ENCODE assay signal across 1 mouse cellular context in the genomic region with DNA sequence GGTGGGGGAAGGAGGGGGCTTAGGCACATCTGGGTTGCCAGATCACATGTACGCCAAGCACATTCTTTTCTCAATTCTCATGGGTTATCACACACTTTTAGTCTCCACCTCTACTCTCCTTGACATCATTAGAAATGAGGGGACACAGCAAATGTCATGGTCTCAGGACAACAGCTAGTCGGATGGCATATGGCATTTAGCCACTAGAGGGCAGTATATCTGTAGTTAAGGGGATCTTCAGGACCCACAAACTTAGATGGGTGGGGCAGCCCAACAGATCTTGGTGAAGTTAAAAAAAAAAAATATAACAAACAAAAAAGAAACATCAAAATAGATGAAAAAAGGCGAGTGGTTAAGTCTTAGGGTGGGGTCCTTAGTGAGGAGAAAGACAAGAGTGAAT.
A peak's percentile ranks its signal among the peaks of the same experiment; 100 is the strongest.
TF ChIP-seq lines count a peak whose summit lies in the region.

No protein-coding gene starts in this region.

TF ChIP-seq in CH12.LX, 34 proteins besides CTCF, POLR2A, EP300 and RAD21 (continued from another document):
- no peak for TF ChIP-seq CHD1 (IDR thresholded peaks at IDR 0.05; ENCODE audit: low read depth, low read length)
- 0 out of 2 replicates have a peak, but pooled peaks have one; percentile 16 for TF ChIP-seq JUND (conservative IDR thresholded peaks at IDR 0.05; ENCODE audit: low read depth, low read length)
- no peak for TF ChIP-seq ZMIZ1 (IDR thresholded peaks at IDR 0.05; ENCODE audit: low read depth, low read length)
- TF ChIP-seq TCF12 (IDR thresholded peaks at IDR 0.05; ENCODE audit: low read depth, low read length) = no peak
- TF ChIP-seq HCFC1 (IDR thresholded peaks at IDR 0.05; ENCODE audit: low read depth, low read length) = no peak
- TF ChIP-seq JUN (IDR thresholded peaks at IDR 0.05; ENCODE audit: insufficient read depth, low read depth, low read length) = no peak
- no peak for TF ChIP-seq BHLHE40 (IDR thresholded peaks at IDR 0.05; ENCODE audit: low read depth, low read length)
- no peak for TF ChIP-seq UBTF (IDR thresholded peaks at IDR 0.05; ENCODE audit: low read depth, low read length)
- no peak for TF ChIP-seq MAZ (IDR thresholded peaks at IDR 0.05; ENCODE audit: low read depth, low read length)
- no peak for TF ChIP-seq TBP (conservative IDR thresholded peaks at IDR 0.05; ENCODE audit: low read depth, low read length)
- TF ChIP-seq IRF4 (IDR thresholded peaks at IDR 0.05; ENCODE audit: low read depth, low read length) = 0 out of 2 replicates have a peak, but pooled peaks have one; percentile 18
- no peak for TF ChIP-seq PAX5 (IDR thresholded peaks at IDR 0.05; ENCODE audit: low read length)
- no peak for TF ChIP-seq USF2 (conservative IDR thresholded peaks at IDR 0.05; ENCODE audit: low read depth, low read length)
- no peak for TF ChIP-seq MXI1 (IDR thresholded peaks at IDR 0.05; ENCODE audit: low read depth, low read length)
- no peak for TF ChIP-seq MAFK (IDR thresholded peaks at IDR 0.05; ENCODE audit: insufficient replicate concordance, low read length)
- no peak for TF ChIP-seq NRF1 (IDR thresholded peaks at IDR 0.05; ENCODE audit: low read depth, low read length)
- no peak for TF ChIP-seq MAX (IDR thresholded peaks at IDR 0.05; ENCODE audit: low read length)
- no peak; the same call in 1 of the 2 replicates for TF ChIP-seq ZC3H11A (IDR thresholded peaks at IDR 0.05; ENCODE audit: low read depth, low read length)
- no peak for TF ChIP-seq CHD2 (IDR thresholded peaks at IDR 0.05; ENCODE audit: low read length)
- peak; percentile 69 for TF ChIP-seq SMC3 (IDR thresholded peaks at IDR 0.05; ENCODE audit: low read depth, low read length)
- no peak for TF ChIP-seq ETS1 (conservative IDR thresholded peaks at IDR 0.05; ENCODE audit: low read depth, low read length)
- no peak for TF ChIP-seq ELF1 (IDR thresholded peaks at IDR 0.05; ENCODE audit: low read depth, low read length)
- TF ChIP-seq MEF2A (IDR thresholded peaks at IDR 0.05; ENCODE audit: borderline replicate concordance, low read depth, low read length) = no peak
